Mouse (Mus musculus) cortical plate, adult 2 months (tissue): ENCODE data around the gene Magoh. TPM values are rescaled to one million over a fixed set of nuclear protein-coding genes. Genes with fewer than 3 reads are reported as not detected.

Source experiments
- H3K27ac ChIP-seq: fragments of 200-500 bp; 2 replicates; pipeline ENCODE4 v1.5.1; 2012; ENCODE audit warnings: low read length, control low read depth, inconsistent platforms; ENCODE audit not compliant: insufficient read depth
- H3K4me1 ChIP-seq: fragments of 200-500 bp; 2 replicates; pipeline ENCODE4 v1.6.1; 2011; ENCODE audit warnings: low read length; ENCODE audit not compliant: control insufficient read depth, insufficient read depth
- H3K4me3 ChIP-seq: fragments of 200-500 bp; 2 replicates; pipeline ENCODE4 v1.5.1; 2011; ENCODE audit warnings: mild to moderate bottlenecking, low read length, control low read depth; ENCODE audit not compliant: insufficient read depth
- CTCF ChIP-seq: fragments of 200-500 bp; IDR thresholded peaks from 2 replicates; pipeline ENCODE4 v1.5.1; 2011; ENCODE audit warnings: mild to moderate bottlenecking, control low read depth, low read length; ENCODE audit not compliant: insufficient read depth; ENCODE audit errors: extremely low read depth
- POLR2A ChIP-seq: fragments of 200-500 bp; IDR thresholded peaks from 2 replicates; pipeline ENCODE4 v1.6.1; 2011; ENCODE audit warnings: mild to moderate bottlenecking, low read length, control low read depth; ENCODE audit not compliant: insufficient read depth; ENCODE audit errors: extremely low read depth
- polyA plus RNA-seq: library from polyadenylated mRNA; depleted of rRNA; stranded (reverse); fragments of >200 nt; gene quantifications from 2 replicates; pipeline ENCODE4 v1.2.3, GENCODE M21; 2012; rRNA removed

The Magoh gene
- polyA plus RNA-seq, 1 experiment = 42.6 TPM

GRCm38 (mm10) chr4:107921152-107921695, 41.7 kb downstream of the Magoh start:
- TF ChIP-seq CTCF = no peak
- H3K4me1 ChIP-seq = no peaks in the 10 kb centered on the region
- no peak overlapping the region for H3K4me3 ChIP-seq
- H3K27ac ChIP-seq = no peak overlapping the region

GRCm38 (mm10) chr4:107921952-107922351, 42.4 kb downstream of the Magoh start:
- 0 out of 2 replicates have a peak overlapping the region, but pooled peaks have one; percentile 1 for H3K27ac ChIP-seq
- H3K4me3 ChIP-seq = no peak overlapping the region; the same call in 1 of the 2 replicates
- TF ChIP-seq CTCF = no peak
- H3K4me1 ChIP-seq = no peaks in the 10 kb centered on the region

GRCm38 (mm10) chr4:107923145-107923802, 43.7 kb downstream of the Magoh start, which contains the start of gene Cpt2:
Gene Cpt2 (minus strand): TSS chr4:107923610.
- Histone ChIP-seq H3K4me1 (no peaks in the 10 kb centered on the region), H3K4me3 (peak within 1 kb of the TSS; percentile 55), H3K27ac (peak within 1 kb of the TSS; percentile 78; the same call in 1 of the 2 replicates)
- TF ChIP-seq POLR2A (peak; percentile 40; the same call in 1 of the 2 replicates), CTCF (no peak)

- Histone ChIP-seq H3K27ac (no peak overlapping the region), H3K4me1 (no peaks in the 10 kb centered on the region), H3K4me3 (no peak overlapping the region; the same call in 1 of the 2 replicates)
- TF ChIP-seq CTCF (no peak), POLR2A (no peak)
Measured at GRCm38 (mm10) chr4:107923803-107924194, 44.2 kb downstream of the Magoh start.

GRCm38 (mm10) chr4:107928269-107928668, 48.7 kb downstream of the Magoh start:
- no peaks in the 10 kb centered on the region for H3K4me1 ChIP-seq
- no peak overlapping the region for H3K27ac ChIP-seq
- TF ChIP-seq POLR2A (no peak), CTCF (no peak)
- H3K4me3 ChIP-seq = no peak overlapping the region

- H3K4me1 ChIP-seq = no peaks in the 10 kb centered on the region
Measured at GRCm38 (mm10) chr4:107928726-107929125, 49.2 kb downstream of the Magoh start.

GRCm38 (mm10) chr4:107931453-107931852, 51.9 kb downstream of the Magoh start:
- TF ChIP-seq POLR2A (no peak), CTCF (0 out of 2 replicates have a peak, but pooled peaks have one; percentile 32)
- Histone ChIP-seq H3K4me1 (no peaks in the 10 kb centered on the region), H3K4me3 (no peak overlapping the region), H3K27ac (no peak overlapping the region)

More at GRCm38 (mm10) chr4:107928726-107929125, 49.2 kb downstream of the Magoh start:
- TF ChIP-seq CTCF = no peak
- TF ChIP-seq POLR2A = no peak
- no peak overlapping the region for H3K27ac ChIP-seq
- no peak overlapping the region for H3K4me3 ChIP-seq

- Histone ChIP-seq H3K27ac (no peak overlapping the region), H3K4me1 (no peaks in the 10 kb centered on the region), H3K4me3 (no peak overlapping the region)
- TF ChIP-seq CTCF (no peak), POLR2A (no peak)
Measured at GRCm38 (mm10) chr4:107933239-107933638, 53.7 kb downstream of the Magoh start.

GRCm38 (mm10) chr4:107935254-107935653, 55.7 kb downstream of the Magoh start:
- no peaks in the 10 kb centered on the region for H3K4me1 ChIP-seq
- H3K27ac ChIP-seq = no peak overlapping the region
- H3K4me3 ChIP-seq = no peak overlapping the region
- TF ChIP-seq POLR2A = no peak
- no peak for TF ChIP-seq CTCF

Other genes starting within 250 kb of the Magoh start
- 1.4 and 1.6 TPM in 2 replicates for gene Dmrtb1, start 195.5 kb upstream of the Magoh start, polyA plus RNA-seq
- 45.1 and 46.2 TPM in 2 replicates for gene Lrp8, start 77.5 kb upstream of the Magoh start, polyA plus RNA-seq
- 141 and 149 TPM in 2 replicates for gene 0610037L13Rik, start 10.1 kb downstream of the Magoh start, polyA plus RNA-seq
- 8.2 and 10.3 TPM in 2 replicates for gene Cpt2, start 43.9 kb downstream of the Magoh start, polyA plus RNA-seq
- 0.08 TPM in 2 replicates for gene Slc1a7, start 88.6 kb downstream of the Magoh start, polyA plus RNA-seq
- 12.3 and 12.4 TPM in 2 replicates for gene Podn, start 216.7 kb downstream of the Magoh start, polyA plus RNA-seq